Mouse (Mus musculus) Muller cell, postnatal 12 days (primary cell): ENCODE results near the gene Dis3l2.
A peak's percentile ranks its signal among the peaks of the same experiment; 100 is the strongest.

Experiments
- DNase-seq: peaks from one replicate; pipeline ENCODE4 v3.0.0-alpha.2; 2015; ENCODE audit errors: inconsistent ontology term

The Dis3l2 gene

DNA sequence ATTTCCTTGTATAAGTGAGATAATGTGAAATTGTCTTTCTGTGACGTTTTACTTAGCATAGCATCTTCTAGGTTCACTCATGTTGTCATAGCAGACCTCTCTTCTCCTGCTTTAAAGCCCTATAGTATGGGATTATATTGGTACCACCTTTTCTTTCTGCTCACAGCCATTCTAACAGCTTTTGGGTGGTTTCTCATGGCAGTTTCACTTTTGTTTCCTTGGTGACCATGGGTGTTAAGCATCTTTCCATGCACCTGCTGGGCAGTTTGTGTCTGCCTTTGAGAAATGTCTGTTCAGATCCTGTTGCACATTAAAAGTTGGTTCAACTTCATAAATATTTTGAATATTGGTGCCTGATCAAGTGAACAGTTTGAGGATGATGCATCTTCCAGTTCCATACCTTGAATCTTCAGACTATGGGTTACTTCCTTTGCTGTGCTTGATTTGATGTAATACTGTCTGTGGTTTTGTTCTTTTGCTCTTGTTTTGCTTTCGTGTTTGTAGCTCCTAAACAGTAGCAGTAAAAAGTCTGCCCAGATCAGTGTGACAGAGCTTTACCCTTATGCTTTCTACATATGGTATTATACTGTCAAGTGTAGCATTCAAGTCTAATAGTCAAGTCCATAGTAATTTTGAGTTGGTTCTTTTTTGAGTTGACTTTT, 29.7 kb downstream of the Dis3l2 start:
- no peak for DNase-seq

DNA sequence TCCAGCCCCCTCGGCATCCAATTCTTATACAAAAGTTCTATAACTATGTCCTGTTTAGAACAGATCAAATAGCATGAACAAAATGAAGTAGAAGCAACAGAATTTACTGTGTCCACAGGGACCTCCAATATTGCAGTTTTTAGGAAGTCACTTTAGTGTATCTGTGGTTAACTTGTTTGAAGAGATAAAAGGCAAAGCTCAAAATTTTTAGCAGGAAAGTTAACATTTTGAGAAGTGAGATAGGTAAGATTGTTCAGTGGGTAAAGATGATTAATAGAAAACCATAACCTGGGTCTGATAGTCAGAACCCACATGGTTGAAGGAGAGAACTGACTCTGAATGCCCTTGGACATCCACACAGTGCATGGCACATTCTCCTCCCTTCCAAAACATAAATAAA, 32.8 kb downstream of the Dis3l2 start:
- DNase-seq, result no peak

DNA sequence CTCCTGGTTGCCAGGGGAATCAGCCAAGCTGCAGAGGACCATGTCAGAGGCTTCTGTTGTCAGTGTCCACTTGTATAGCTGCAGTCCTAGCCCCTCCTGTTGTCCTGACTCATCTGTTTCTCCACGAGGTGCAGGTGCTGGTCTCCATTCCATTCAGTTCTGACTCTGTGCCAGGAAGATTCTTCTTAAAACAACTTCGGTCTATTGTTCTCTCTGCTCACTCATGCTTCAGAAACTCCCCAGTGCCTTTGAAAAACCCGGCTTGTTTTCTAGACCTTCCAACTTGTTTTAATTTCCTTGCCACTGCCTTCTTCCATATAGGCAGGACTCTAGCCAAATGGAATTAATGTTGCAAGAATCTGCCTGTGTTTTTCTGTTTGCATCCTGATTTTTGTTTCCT, 39.3 kb downstream of the Dis3l2 start:
- DNase-seq, result peak; percentile 67

DNA sequence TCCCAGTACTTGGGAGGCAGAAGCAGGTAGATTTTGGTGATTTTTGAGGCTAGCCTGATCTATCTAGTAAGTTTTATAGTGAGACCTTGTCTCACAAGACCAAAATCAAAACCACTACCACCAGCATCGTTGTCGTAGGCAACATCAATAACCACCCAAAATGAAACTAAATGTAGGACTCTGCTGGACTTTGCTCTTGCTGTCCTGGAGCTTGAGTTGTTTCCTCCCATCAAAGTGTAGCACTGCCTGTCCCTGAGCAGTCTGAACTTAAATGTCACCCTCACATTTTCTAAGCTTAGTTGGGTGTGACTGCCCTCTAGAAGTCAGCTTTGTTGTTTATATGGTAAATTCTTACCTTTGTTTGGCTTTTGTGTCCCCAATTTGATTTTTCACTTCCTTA, 43.4 kb downstream of the Dis3l2 start:
- DNase-seq, result no peak

DNA sequence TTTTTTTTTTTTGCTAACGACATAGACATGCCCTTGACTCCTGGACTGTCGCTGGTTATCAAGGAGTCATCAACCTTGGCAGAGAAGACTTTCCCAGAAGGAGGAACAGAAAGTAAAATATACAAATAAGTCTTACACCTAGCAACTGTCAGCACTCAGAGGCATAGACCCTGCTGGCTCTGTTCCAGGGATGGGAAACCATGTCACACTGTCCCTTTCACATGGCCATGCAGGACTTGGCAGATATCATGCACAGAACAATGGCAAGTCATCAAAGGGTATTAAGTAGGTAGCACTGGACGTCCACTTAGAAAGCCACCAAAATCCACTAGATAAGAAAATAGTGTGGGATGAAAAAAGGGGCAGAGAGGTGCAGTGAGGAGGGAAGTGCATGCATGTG, 46.5 kb downstream of the Dis3l2 start:
- DNase-seq, result no peak

DNA sequence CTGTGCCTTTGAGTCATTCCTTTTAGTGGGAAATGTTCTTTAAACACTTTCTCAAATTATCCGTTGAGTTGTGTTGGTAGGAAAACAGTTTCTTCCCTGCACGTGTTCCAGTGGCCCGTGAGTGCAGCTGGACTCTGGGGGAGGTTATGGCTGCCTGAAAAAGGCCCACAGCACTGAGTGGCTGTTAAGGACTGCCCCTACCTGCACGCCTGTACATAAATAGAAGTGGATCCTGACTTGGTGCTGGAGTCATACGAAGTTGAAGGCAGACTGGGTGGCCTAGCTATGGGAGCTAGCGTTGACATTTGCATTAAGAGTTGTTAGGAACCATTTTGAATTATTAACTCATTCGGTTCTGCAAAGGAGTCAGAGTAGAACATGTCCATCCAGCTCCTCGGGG, 49.8 kb downstream of the Dis3l2 start:
- DNase-seq, result no peak

DNA sequence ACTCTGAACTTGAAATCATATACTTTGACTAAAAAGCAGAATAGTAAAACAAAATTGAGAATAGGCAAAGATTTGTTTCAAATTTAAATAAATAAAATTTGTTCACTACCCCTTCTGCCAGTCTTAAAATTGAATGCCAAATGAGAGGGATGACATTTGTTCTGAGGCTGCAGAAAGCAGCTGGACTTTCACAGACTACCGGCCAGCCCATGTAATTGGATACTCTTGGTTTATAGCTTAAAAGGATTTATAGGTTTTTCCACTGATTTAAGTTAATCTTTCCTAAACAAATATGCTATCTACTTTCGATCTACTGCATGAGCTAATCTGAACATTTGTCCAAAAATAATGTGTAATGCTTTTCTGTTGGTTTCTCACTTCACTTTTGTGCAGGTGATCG, 50.7 kb downstream of the Dis3l2 start:
- DNase-seq, result no peak

DNA sequence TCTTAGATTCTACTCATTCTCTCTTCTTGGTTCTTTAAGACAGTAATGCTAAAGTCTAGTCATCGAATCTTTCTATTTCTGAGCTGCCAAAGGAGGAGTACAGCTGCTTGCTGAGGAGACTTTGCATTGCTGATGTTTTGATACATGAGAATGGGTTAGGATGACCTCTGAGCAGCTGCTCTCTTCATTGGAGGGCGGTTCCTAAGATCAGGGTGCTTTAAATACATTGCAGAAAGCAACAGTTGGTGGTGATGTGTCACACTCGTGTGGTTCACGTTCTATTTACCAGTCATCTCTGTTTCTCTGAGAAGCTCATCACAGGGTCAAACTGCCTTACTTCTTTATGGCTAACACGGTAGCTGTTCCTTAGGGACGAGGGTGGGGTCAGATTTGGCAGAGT, 54.5 kb downstream of the Dis3l2 start:
- DNase-seq, result no peak

DNA sequence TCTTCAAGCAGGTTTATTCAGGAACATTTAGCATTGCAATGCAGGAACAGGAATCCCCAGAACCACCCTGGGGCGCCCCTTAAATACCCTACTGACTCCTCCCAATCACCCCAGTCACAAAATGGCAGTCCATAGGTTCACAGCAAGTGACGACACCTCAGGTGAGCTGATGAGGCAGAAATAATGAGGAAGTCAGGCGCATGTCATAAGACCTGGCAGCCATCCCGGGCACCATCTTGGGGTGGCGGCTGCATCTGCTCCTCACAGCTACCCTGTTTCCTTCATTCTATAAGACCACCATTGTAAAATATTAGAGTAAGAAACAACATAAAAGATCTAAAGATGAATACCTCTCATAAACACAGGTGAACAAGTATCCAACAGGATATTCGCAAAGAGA, 58.6 kb downstream of the Dis3l2 start:
- DNase-seq, result no peak

DNA sequence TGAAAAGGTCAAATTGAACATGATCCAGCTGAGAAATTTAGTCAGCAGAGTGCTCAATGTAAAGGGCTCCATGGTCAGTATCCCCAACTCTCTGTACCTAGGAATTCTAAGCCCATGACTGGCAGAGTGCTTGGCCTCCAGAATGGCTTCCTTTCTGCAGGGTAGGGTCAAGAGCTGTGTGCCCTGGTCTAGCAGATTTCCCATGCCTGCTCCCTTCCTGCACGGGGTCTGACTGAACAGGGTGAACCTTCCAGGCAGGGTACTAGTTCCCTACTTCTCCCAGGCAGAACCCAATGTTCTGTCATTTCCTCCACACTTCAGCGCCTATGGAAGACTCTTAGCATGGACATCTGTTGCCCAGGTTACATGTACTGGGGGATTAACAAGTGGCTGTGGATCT, 97.6 kb downstream of the Dis3l2 start:
- DNase-seq, result no peak

DNA sequence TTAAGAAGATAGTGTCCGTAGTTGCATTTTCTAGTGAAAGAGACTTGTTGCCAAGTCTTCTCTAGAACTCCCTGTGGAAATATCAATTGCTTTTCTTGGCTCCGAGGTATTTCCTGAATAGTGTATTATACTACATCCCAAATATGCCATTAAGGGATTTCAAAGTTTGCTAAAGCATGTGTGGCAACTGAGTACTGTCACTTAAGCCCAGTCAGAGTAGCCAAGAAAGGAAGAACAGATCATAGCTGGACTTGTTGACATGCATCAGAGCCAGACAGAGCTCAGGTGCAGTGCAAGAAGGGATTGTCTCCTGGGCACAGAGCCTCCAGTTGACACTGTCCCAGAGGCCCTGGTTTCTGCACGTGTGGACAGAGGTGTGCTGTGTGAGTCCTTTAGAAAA, 108.1 kb downstream of the Dis3l2 start:
- no peak for DNase-seq

DNA sequence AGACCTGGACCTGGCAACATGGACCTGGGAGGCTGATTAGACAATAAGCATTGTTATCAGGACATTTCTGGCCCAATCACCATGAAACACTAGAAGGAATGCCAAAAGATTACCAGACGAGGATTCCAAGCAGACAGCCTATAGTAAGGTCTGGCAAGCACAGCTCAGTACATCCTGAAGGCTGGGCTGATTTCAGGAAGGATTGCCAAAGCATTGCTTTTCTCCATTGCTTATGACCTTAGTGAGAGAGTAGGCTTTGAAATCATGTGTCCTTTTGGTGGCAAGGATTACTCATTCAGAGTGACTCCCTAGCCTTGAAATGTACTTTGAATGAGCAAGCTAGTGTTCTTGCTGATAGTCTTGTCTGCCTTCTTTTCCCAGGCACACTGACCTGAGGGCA, 118.7 kb downstream of the Dis3l2 start:
- peak; percentile 33 for DNase-seq

DNA sequence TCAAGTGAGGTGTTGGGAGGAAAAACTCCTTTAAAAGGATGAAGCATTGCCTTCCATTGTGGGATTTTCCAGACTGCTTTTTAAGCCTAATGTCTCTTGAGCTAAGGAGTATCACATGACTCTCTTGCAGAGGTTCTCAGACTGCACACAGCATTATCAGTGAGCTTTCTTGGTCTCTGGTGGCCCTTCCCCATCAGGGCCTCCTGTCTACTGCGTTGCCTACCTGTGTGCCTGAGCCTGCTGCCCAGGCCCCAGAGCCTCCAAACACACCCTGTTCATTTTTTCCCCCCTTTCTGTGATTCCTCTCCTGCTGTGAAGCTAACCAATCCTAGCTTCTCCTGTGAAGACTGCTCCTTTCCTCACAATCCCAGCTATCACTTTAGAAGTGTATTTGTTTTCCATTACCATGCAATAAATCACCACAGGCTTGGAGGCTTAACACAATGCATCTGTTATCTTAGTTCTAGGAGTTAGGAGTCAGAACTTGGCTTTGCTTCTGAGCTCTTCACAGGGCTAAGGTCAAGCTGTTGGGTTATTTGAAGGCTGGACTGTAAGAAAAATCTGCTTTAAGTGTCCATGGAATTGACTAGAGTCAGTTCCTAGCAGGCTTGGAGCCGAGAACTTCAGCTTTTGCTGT, 130.9 kb downstream of the Dis3l2 start:
- DNase-seq, result no peak

DNA sequence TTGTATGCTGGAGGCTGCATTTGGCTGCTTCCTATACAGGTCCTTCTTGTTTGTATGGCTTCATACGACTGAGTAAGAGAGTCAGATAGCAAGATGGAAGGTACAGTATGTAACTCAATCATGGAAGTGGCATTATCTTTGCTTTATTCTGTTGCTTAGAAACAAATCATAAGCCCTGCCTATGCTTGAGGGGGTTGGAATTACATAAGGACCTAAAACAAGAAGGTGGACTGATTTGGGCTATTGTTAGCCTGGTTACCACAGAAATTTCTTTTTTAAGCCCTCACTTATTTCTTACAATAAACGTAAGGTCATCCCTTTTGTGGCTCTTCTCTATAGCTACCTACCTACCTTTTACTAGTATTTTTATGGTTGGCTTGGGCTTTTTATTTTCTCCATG, 131.4 kb downstream of the Dis3l2 start:
- no peak for DNase-seq

DNA sequence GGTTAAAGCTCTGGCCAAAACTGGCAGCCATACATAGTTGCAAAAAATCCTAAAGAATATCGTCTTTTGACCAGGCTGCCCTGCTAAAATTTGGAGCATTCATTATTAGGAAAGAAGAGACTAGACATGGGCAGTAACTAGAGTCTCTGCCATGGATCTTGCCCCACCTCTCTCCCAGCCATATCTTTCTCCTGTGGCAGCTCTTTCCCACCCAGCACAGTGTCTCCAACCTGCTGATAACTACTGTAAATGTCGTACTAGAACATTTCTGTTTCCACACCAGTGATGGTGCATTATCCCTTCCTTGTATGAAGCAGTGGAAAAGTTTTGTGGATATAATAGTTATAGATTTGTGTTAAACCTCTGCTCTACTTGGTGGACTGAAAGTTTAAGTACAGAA, 147.1 kb downstream of the Dis3l2 start:
- DNase-seq, result no peak

DNA sequence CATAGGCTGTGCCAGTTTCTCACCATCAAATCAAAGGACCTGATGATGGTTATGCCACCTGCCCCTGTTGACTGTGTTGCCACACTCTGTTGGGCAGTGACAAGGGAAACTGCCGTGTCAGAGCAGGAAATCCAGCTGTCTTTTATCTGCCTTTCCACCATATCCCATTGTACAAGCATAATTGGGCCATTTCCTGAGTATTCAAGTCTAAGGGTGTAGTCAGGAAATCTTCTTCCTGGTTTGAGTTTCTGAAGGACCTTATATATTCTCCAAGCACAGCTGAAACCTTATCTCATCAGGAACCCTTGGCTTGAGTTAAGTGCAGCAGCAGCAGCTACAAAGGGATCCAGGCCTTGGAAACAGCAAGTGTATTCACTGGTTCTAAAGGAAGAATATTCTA, 155.3 kb downstream of the Dis3l2 start:
- DNase-seq, result no peak

DNA sequence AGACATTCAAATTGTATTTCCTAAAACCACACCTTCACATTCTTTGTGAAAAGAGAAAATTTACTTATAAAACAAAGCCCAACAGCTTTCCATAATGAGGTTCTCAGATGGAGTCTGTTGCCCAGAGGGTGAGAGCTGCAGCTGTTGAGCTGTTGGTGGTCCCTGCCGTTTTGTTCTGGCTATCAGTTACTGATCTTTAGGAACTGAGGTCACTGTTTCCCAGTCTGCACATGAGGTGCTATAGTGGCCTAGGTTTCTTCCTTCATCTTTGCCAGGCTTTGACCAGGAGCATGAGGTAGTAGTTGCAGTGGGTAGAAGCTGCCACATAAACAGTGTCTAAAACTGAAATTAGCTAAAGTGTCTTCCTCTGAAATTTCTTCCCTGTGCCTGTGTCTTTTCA, 155.8 kb downstream of the Dis3l2 start:
- DNase-seq, result no peak

DNA sequence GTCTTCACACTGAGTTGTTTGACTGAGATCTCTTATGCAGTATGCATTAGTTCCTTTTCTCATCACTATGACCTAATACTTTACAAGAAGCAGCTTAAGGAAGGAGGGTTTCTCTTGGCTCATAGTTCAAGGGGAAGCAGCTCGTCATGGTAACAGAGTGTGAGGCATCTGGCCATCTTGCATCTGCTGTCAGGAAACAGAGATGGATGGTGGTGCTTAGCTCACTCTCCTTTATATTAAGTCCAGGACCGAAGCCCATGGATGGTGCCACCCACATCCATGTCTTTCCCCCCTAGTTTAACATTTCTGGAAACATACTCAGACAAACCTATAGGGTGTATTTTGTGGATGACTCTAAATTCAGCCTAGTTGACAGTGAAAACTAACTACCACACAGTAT, 170.1 kb downstream of the Dis3l2 start:
- DNase-seq, result no peak

DNA sequence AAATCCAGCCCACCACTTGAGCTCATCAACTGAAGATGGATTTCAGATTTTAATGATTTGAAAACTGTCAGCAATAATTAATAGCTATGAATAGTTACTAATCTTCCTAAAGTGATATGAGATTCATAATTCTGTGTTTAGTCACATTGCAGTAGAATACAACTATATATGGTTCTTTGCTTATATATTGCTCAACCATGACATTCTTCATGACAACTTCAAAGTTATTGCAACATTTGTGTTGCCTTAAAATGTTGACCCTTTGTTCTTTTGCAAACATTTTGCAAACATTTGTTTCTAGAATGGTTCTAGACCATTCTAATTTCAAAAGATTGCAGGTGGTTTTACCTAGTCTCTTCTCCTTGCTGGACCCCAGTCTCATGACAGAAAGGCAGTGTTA, 175.1 kb downstream of the Dis3l2 start:
- no peak for DNase-seq

DNA sequence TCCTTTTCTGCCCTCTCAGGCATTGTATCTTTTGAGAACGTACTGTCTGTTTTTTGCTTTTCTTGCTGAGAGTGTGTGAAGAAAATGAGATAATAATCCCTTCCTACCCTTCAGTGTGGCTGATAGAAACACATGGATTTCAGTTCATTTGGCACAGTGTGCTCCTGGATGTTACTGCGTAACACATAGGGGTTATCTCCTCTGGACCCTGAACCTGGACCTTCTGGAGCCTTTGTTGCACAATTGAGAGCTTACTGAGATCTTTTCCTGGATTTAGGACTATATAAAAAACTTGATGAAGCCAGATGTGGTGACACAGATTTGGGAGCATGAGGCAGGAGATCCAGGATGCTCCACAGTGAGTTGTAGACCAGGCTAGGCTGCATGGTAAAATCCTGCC, 175.9 kb downstream of the Dis3l2 start:
- no peak for DNase-seq

DNA sequence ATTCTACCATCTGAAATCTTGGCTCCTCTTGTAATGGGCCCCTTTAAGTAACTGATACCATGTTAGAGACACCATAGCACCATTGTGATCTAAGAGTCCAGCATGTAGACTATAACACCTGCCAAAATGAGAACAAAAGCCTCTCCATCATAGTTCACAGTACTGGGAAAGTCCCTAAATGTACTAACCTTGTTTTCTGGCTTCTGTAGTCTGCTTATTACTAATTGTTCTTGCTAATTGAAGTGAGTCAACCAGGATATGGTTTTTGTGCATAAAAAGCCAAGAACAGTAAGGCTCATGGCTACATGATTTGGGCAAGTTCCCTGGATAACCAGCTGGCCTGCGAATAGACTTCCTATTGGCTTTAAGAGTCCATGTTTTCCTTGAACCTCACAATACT, 183.5 kb downstream of the Dis3l2 start:
- DNase-seq, result peak; percentile 82

DNA sequence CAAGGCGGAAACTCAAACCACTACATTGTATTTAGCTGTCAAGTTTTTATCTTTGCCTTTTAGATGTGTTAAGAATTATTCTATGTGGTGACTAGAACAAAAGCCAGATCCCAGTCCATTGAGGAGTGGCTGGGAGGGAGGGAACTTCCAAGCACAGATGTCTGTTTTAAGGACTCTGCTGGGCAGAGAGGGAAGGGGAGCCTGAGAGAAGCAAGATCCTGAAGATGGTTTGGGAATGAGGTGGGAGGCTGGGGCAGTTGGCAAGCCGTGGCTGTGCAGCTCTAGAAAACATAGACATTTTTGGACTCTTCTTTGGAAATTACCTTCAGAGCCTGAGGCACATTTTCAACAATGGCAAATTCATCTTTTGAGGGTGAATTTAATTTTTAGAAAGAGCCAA, 208.9 kb downstream of the Dis3l2 start:
- DNase-seq, result no peak

DNA sequence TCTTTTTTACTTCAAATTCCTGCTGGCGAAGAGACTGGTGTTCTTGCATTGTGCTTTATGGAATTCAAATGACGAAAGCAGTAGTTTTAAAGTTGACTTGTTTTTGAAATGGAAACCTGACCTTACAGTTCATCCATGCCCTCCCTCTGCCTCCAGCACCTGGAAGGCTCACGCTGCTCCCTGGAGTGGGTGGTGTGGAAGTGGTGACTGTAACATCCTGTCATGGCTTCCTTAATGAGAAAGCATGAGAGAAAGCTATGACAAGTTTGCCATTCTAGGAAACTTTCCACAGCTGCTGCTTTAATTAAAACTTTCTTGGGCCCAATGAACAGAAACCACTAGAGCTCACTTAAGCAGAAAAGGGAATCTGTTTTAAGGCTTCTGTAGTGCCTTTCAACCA, 210.3 kb downstream of the Dis3l2 start:
- peak; percentile 6 for DNase-seq

DNA sequence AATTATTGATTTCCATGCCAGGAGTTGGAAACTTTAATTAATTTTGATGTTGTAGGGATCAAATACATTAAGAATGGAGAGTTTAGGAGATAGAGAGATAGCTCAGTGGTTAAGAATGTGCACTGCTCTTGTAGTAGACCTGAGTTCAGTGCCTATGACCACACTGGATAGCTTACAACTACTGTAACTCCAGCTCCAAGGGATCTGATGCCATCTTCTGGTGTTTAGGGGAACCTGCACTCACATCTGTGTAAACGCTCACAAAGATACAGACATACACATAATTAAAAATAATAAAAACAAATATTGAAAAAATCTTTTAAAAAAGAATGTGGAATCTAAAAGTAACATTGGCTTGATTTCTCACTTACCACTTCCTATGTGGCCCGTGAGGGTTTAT, 211.1 kb downstream of the Dis3l2 start:
- DNase-seq, result no peak
